In the genomic region with DNA sequence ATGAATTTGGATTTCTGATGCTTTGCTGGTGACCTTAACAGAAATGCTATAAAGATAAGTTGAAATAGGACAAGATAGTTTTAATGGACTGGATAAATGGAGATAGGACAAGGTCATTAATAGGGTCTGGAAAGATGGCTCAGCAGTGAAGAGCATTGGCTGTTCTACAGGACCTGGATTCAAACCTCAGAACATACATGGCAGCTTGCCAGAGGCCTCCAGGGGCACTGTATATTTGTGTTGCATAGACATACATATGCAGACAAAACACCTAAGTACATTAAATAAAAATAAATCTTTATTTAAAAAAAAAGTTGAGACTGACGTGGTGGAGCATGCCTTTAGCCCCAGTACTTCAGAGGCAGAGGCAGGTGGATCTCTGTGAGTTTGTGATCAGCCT, we compare ENCODE assay signal across 16 mouse cellular contexts.
"Had no signal": no experiment of that assay in that cellular context is flagged by ENCODE, and none has a peak within 500 bp of the region (broad histone marks: within the 10 kb centered on the region; RNA-seq: fewer than 3 reads in every experiment).

No protein-coding gene starts in this region.

- H3K4me2 ChIP-seq: neural tube, embryonic 13.5 days; neural tube, embryonic 15.5 days; stomach, embryonic 15.5 days had no signal

- H3K4me3 ChIP-seq: neural tube, embryonic 13.5 days; neural tube, embryonic 15.5 days; stomach, embryonic 15.5 days had no signal

- H3K4me1 ChIP-seq: neural tube, embryonic 15.5 days; stomach, embryonic 15.5 days had no signal

- H3K27ac ChIP-seq: neural tube, embryonic 13.5 days; neural tube, embryonic 15.5 days; stomach, embryonic 15.5 days; stomach, postnatal 0 days had no signal

- DNase-seq: retina, postnatal 1 day; right cerebral cortex, adult 18-20 months; right cerebral cortex, postnatal 14 days; right cerebral cortex, postnatal 25 days; right cerebral cortex, postnatal 4 days; spleen, adult 18-20 months; thymus, adult 18-20 months; thymus, adult 2 months; thymus, postnatal 14 days; thymus, postnatal 25 days; thymus, postnatal 36 days; thymus, postnatal 4 days had no signal

- H3K27me3 ChIP-seq: neural tube, embryonic 13.5 days; neural tube, embryonic 15.5 days; stomach, embryonic 15.5 days had no signal

- H3K9me3 ChIP-seq: neural tube, embryonic 13.5 days; neural tube, embryonic 15.5 days; stomach, embryonic 15.5 days had no signal

- H3K9ac ChIP-seq: neural tube, embryonic 13.5 days; neural tube, embryonic 15.5 days; stomach, embryonic 15.5 days had no signal

- H3K36me3 ChIP-seq: neural tube, embryonic 13.5 days; neural tube, embryonic 15.5 days; stomach, embryonic 15.5 days had no signal
